Mouse (Mus musculus): ENCODE measurements around the gene Fgg. TPM values are rescaled to one million over a fixed set of nuclear protein-coding genes. Genes with fewer than 3 reads are reported as not detected.

Fgg gene
- polyA plus RNA-seq, 1 experiment from 2014 or later, result not detected

- H3K27ac ChIP-seq (replicated peaks), result no peak overlapping the region
- no peaks in the 10 kb centered on the region for H3K27me3 ChIP-seq (replicated peaks)
- H3K4me1 ChIP-seq, result peaks cover 16% of the 10 kb centered on the region
- WGBS, result 40% methylated on average over 10 of the region's 10 CpGs
- H3K4me2 ChIP-seq, result no peak overlapping the region
- no peak overlapping the region for H3K9ac ChIP-seq (replicated peaks)
- no peak overlapping the region for H3K4me3 ChIP-seq (replicated peaks)
- H3K36me3 ChIP-seq, result peaks cover 13% of the 10 kb centered on the region
- ATAC-seq (ENCODE audit: low FRiP score), result no peak
- H3K9me3 ChIP-seq (replicated peaks), result no peaks in the 10 kb centered on the region
These were observed 46.2 kb downstream of the Fgg start for GRCm38 (mm10) chr3:83053758-83054157.

- Histone ChIP-seq H3K4me3 (replicated peaks) (peak overlapping the region; percentile 69), H3K9ac (replicated peaks) (no peak overlapping the region), H3K4me1 (peaks cover 16% of the 10 kb centered on the region), H3K27ac (replicated peaks) (no peak overlapping the region), H3K27me3 (replicated peaks) (no peaks in the 10 kb centered on the region), H3K9me3 (replicated peaks) (no peaks in the 10 kb centered on the region), H3K4me2 (peak overlapping the region; percentile 75), H3K36me3 (peaks cover 22% of the 10 kb centered on the region)
- 32% methylated on average over 13 of the region's 13 CpGs for WGBS
- ATAC-seq (ENCODE audit: low FRiP score), result no peak
These were observed 47.2 kb downstream of the Fgg start for GRCm38 (mm10) chr3:83054759-83055158.

GRCm38 (mm10) chr3:83055281-83056038, 47.9 kb downstream of the Fgg start, which contains the start of gene Plrg1:
Gene Plrg1, plus strand, starts transcription at chr3:83055522.
- no peaks in the 10 kb centered on the region for H3K9me3 ChIP-seq (replicated peaks)
- H3K9ac ChIP-seq (replicated peaks), result peak within 1 kb of the TSS; percentile 74
- peak within 1 kb of the TSS; percentile 75 for H3K4me2 ChIP-seq
- WGBS, result under 1% methylated on average over 60 of the region's 61 CpGs
- peaks cover 29% of the 10 kb centered on the region for H3K36me3 ChIP-seq
- peak within 1 kb of the TSS; percentile 69 for H3K4me3 ChIP-seq (replicated peaks)
- no peaks in the 10 kb centered on the region for H3K27me3 ChIP-seq (replicated peaks)
- ATAC-seq (ENCODE audit: low FRiP score), result peak; percentile 99
- H3K27ac ChIP-seq (replicated peaks), result peak within 1 kb of the TSS; percentile 75
- peaks cover 16% of the 10 kb centered on the region for H3K4me1 ChIP-seq

GRCm38 (mm10) chr3:83057046-83057445, 49.5 kb downstream of the Fgg start:
- Histone ChIP-seq H3K27ac (replicated peaks) (no peak overlapping the region), H3K4me3 (replicated peaks) (peak overlapping the region; percentile 69; the same call in 1 of the 2 replicates), H3K36me3 (peaks cover 45% of the 10 kb centered on the region), H3K27me3 (replicated peaks) (no peaks in the 10 kb centered on the region), H3K4me1 (peaks cover 16% of the 10 kb centered on the region), H3K4me2 (peak overlapping the region; percentile 75; the same call in 1 of the 2 replicates), H3K9me3 (replicated peaks) (no peaks in the 10 kb centered on the region), H3K9ac (replicated peaks) (no peak overlapping the region)
- 89% methylated on average over 2 of the region's 2 CpGs for WGBS
- no peak for ATAC-seq (ENCODE audit: low FRiP score)

Other genes starting within 250 kb of the Fgg start
- 2.0 and 2.2 TPM in 2 replicates for gene Rbm46, start 131.2 kb upstream of the Fgg start, polyA plus RNA-seq (2015; fragmentation: Nextera tagmentation; extraction: Ambion mirVana)
- 0.23 and 0.32 TPM in 2 replicates for gene Lrat, start 103.8 kb upstream of the Fgg start, polyA plus RNA-seq (2015; fragmentation: Nextera tagmentation; extraction: Ambion mirVana)
- gene Fga, start 18.4 kb downstream of the Fgg start, polyA plus RNA-seq (2015; fragmentation: Nextera tagmentation; extraction: Ambion mirVana), result 0.06 and 0.73 TPM in 2 replicates
- gene Fgb, start 42.1 kb downstream of the Fgg start, polyA plus RNA-seq (2015; fragmentation: Nextera tagmentation; extraction: Ambion mirVana), result 0.20 and 1.1 TPM in 2 replicates
- gene Plrg1, start 47.8 kb downstream of the Fgg start, polyA plus RNA-seq (2015; fragmentation: Nextera tagmentation; extraction: Ambion mirVana), result 92.6 and 97.6 TPM in 2 replicates
- 1.1 and 1.2 TPM in 2 replicates for gene Dchs2, start 120.2 kb downstream of the Fgg start, polyA plus RNA-seq (2015; fragmentation: Nextera tagmentation; extraction: Ambion mirVana)